Mouse (Mus musculus) megakaryocyte, embryonic 14.5 days (primary cell): ENCODE data around the gene Fv1.

Experiments
- FLI1 ChIP-seq: IDR thresholded peaks from 2 replicates; pipeline ENCODE4 v1.6.1; 2012; ENCODE audit warnings: low read length, inconsistent platforms, mixed read lengths
- GATA1 ChIP-seq: IDR thresholded peaks from 3 replicates; pipeline ENCODE4 v1.6.1; 2012; ENCODE audit warnings: mixed read lengths, low read length, inconsistent platforms, borderline replicate concordance

GRCm38 (mm10) chr4:147902906-147903500 is 34.2 kb downstream of the Fv1 start:
- TF ChIP-seq GATA1 (no peak), FLI1 (no peak)
